Mouse (Mus musculus) hindbrain, embryonic 15.5 days (tissue): ENCODE results near the gene Zfp949. TPM values are rescaled to one million over a fixed set of nuclear protein-coding genes. Genes with fewer than 3 reads are reported as not detected.

Experiments
- ATAC-seq: fragments of 200-750 bp; cut with Nextera tagmentation; 2 replicates; pipeline ENCODE4 v1.8.0; 2017; ENCODE audit warnings: low read depth, moderate number of reproducible peaks, moderate TSS enrichment; ENCODE audit not compliant: low FRiP score
- H3K27ac ChIP-seq: fragments of 300-500 bp; sonication (generic); replicated peaks from 2 replicates; pipeline ENCODE4 v1.5.1; 2015; ENCODE audit warnings: mild to moderate bottlenecking, inconsistent platforms
- H3K27me3 ChIP-seq: fragments of 300-500 bp; sonication (generic); 2 replicates; pipeline ENCODE4 v1.6.1; 2015; ENCODE audit warnings: control low read depth, inconsistent platforms
- H3K36me3 ChIP-seq: fragments of 300-500 bp; sonication (generic); 2 replicates; pipeline ENCODE4 v1.6.1; 2015; ENCODE audit warnings: control low read depth, inconsistent platforms
- H3K4me1 ChIP-seq: fragments of 300-500 bp; sonication (generic); replicated peaks from 2 replicates; pipeline ENCODE4 v1.6.1; 2015; ENCODE audit warnings: control low read depth, inconsistent platforms
- H3K4me2 ChIP-seq: fragments of 300-500 bp; sonication (generic); 2 replicates; pipeline ENCODE4 v1.6.1; 2015; ENCODE audit warnings: moderate library complexity, mild to moderate bottlenecking, inconsistent platforms
- H3K4me3 ChIP-seq: fragments of 300-500 bp; sonication (generic); 2 replicates; pipeline ENCODE4 v1.5.1; 2015; ENCODE audit warnings: mild to moderate bottlenecking, inconsistent platforms
- H3K9ac ChIP-seq: fragments of 300-500 bp; sonication (generic); 2 replicates; pipeline ENCODE4 v1.6.1; 2015; ENCODE audit warnings: inconsistent platforms
- H3K9me3 ChIP-seq: fragments of 300-500 bp; sonication (generic); 2 replicates; pipeline ENCODE4 v1.6.1; 2016; ENCODE audit warnings: control low read depth, inconsistent platforms
- WGBS: fragments of 180-500 bp; shearing (Covaris S2); methylation state at CpG from one replicate; pipeline ENCODE4 v1.1.7; 2015; 5-methylcytosine and 5-hydroxymethylcytosine counted together
- polyA plus RNA-seq: library from polyadenylated mRNA; unstranded; fragments of >200 nt; fragmentation: Nextera tagmentation; extraction: Ambion mirVana; gene quantifications from 2 replicates; pipeline ENCODE4 v1.2.1, GENCODE M21; 2015

The Zfp949 gene
- 17.2 and 19.8 TPM in 2 replicates for polyA plus RNA-seq

DNA sequence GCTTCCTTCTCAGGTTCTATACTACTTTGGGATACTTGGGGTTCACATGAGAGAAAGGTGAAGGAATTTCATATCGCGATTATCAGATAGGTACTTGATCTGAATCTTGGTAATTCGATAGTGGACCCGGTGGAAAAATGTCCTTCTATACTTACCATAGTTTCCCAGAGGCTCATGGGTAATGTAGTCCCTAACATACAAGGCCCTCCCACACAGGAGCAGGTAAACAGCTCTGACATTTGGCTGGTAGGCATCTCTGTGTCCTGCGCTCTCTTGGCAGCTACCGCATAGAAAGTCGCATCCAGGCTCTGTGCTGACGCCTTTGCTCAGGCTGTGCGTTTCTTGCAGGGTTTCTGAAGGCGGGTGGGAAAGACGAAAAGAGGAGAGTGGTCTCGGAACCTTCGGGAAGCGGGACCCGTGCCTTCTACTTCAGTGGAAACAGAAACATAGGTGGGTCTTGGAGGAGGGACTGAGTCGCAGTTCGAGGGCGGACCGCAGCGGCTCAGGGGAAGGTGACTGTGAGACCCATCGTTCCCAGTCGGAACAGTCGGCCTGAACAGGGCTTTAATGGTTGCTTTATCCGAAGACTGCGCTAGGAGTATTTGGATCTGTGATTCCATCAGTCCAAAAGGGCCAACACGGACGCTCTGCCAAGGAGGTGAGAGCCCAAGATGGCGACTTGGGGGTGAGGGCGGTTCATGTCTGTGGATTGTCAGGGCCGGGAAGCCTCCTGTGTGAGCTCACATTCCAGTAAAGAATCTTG lies at the start of gene Zfp949:
TSS of gene Zfp949 (plus strand) at position 170 of the 763 bp plus-strand sequence.
- Histone ChIP-seq H3K27me3 (no peaks in the 10 kb centered on the region), H3K4me1 (peaks cover 34% of the 10 kb centered on the region), H3K4me2 (peak within 1 kb of the TSS; percentile 70), H3K4me3 (peak within 1 kb of the TSS; percentile 94), H3K27ac (peak within 1 kb of the TSS; percentile 90), H3K36me3 (peaks cover 6% of the 10 kb centered on the region), H3K9me3 (no peaks in the 10 kb centered on the region), H3K9ac (peak within 1 kb of the TSS; percentile 84)
- ATAC-seq = peak; percentile 95
- WGBS = under 1% methylated on average over 30 of the region's 30 CpGs

DNA sequence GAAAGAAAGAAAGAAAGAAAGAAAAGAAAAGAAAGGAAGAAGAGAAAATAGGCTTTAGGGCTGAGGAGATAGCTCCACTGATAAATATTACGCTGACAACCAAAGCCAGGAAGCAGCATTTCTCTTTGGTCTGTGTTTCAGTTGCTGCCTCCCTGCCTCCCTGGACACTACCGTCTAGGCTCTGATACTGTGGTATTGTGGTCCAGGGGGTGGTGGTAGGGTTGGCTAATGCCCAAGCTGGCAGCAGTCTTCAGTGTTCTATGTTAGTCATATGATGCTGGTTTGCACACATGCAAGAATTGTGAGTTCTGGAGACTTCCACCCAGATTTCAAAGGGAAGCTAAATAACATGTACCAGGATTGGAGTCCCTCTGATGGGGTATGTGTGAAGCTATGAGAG lies 47.7 kb upstream of the Zfp949 start:
- no peak overlapping the region for H3K9ac ChIP-seq
- 82% methylated on average over 2 of the region's 2 CpGs for WGBS
- H3K27me3 ChIP-seq = no peaks in the 10 kb centered on the region
- no peak overlapping the region for H3K4me3 ChIP-seq
- H3K4me1 ChIP-seq = no peaks in the 10 kb centered on the region
- no peaks in the 10 kb centered on the region for H3K36me3 ChIP-seq
- H3K4me2 ChIP-seq = no peak overlapping the region
- no peak for ATAC-seq
- no peak overlapping the region for H3K27ac ChIP-seq
- no peaks in the 10 kb centered on the region for H3K9me3 ChIP-seq

- no peak for ATAC-seq
- Histone ChIP-seq H3K4me1 (no peaks in the 10 kb centered on the region), H3K36me3 (no peaks in the 10 kb centered on the region), H3K27ac (no peak overlapping the region), H3K27me3 (no peaks in the 10 kb centered on the region), H3K9me3 (no peaks in the 10 kb centered on the region), H3K4me3 (no peak overlapping the region), H3K4me2 (no peak overlapping the region), H3K9ac (no peak overlapping the region)
- WGBS = 93% methylated on average over 6 of the region's 6 CpGs
Observed at GRCm38 (mm10) chr9:88501846-88502245, 46.0 kb upstream of the Zfp949 start.

DNA sequence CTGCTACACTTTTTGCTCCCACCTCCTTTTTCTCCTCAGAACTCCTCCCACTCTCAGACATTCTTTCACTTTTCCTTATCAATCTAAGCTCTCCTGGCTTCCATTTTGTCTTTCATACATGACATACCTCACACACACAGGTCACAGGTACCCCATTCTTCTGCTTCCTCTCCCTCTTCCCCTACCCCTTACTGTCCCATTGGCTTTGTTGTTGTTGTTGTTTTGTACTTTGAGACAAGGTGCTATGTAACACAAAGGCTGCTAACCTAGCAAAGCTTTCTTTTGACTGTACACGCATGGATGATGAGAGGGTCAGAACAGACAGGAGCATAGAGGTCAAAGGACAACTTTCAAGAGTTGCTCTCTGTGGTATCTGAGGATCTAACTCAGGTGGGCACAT lies 32.3 kb upstream of the Zfp949 start:
- 87% methylated on average over 1 of the region's 1 CpGs for WGBS
- ATAC-seq = no peak

DNA sequence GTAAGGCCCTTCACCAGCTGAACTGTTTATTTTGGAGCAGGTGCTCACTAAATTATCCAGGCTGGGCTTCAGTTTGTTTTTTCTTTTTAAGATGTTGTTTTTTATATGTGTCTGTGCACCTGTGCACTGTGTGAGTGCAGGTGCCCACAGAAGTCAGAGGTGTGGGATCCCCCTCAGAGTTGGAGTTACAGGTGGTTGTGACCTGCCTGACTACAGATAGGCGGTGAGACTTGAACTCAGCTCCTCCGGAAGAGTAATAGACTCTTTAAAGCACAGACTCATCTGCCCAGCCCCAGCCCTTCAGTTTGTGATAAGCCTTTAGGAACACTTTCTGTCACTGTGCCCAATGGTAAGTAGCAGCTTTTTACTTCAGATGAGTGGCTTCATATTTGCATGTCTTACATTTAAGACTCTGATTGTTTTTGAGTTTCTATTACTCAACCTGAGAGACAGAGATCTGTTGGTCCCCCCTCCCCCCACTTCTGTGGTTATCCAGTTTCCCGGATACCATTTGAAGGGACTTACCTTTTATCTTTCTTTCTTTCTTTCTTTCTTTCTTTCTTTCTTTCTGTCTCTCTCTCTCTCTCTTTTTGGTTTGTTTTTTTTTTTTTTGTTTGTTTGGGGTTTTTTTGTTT lies 31.3 kb upstream of the Zfp949 start:
- WGBS = 94% methylated on average over 3 of the region's 3 CpGs
- H3K27me3 ChIP-seq = no peaks in the 10 kb centered on the region
- no peak for ATAC-seq

More for the DNA sequence above, 32.3 kb upstream of the Zfp949 start:
- no peak overlapping the region for H3K4me3 ChIP-seq
- no peak overlapping the region for H3K4me2 ChIP-seq
- no peaks in the 10 kb centered on the region for H3K9me3 ChIP-seq
- H3K36me3 ChIP-seq = peaks cover 6% of the 10 kb centered on the region; the same call in 1 of the 2 replicates
- H3K27ac ChIP-seq = no peak overlapping the region
- no peaks in the 10 kb centered on the region for H3K27me3 ChIP-seq
- peaks cover 19% of the 10 kb centered on the region for H3K4me1 ChIP-seq
- H3K9ac ChIP-seq = no peak overlapping the region

GRCm38 (mm10) chr9:88519390-88520121 lies 28.3 kb upstream of the Zfp949 start:
- Histone ChIP-seq H3K4me1 (peaks cover 31% of the 10 kb centered on the region), H3K9me3 (no peaks in the 10 kb centered on the region), H3K36me3 (peaks cover 13% of the 10 kb centered on the region; the same call in 1 of the 2 replicates), H3K4me3 (no peak overlapping the region), H3K4me2 (peak overlapping the region; percentile 71; the same call in 1 of the 2 replicates), H3K27me3 (no peaks in the 10 kb centered on the region), H3K9ac (no peak overlapping the region), H3K27ac (no peak overlapping the region)
- no peak for ATAC-seq

More for the DNA sequence above, 31.3 kb upstream of the Zfp949 start:
- Histone ChIP-seq H3K9ac (no peak overlapping the region), H3K4me1 (peaks cover 26% of the 10 kb centered on the region), H3K9me3 (no peaks in the 10 kb centered on the region), H3K27ac (no peak overlapping the region), H3K4me2 (no peak overlapping the region), H3K4me3 (no peak overlapping the region), H3K36me3 (peaks cover 13% of the 10 kb centered on the region; the same call in 1 of the 2 replicates)

DNA sequence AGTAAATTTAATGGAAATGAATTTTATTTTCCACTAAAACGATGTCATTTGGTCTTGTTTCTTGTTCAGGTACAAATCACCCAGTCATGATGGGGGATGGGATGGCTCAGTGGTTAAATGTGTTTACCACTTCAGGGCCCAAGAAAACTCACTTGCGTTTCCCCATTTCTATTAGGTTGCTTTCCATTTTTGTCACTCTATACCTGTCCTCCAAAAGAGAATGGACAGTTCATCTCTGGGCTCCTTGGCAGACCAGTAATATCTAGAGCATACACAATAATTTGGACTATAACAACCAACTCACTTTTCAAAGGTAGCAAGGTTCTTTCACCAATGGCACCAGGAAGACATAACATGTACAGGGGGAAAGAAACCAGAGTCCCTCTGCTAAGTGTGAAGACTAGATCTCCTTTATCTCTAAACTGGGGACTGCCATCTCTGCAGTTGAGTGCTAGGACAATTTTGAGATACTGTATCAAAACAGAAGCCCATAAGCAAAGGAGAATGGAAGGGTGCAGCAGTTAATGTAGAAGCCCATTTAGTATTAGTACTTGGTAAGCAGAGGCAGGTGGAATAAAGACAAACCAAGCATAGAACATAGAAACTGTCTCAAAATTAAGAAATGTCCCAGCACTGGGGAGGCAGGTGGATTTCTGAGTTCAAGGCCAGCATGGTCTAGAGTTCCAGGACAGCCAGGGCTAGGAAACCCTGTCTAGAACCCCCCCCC lies 27.5 kb upstream of the Zfp949 start:
- peak overlapping the region; percentile 97 for H3K9ac ChIP-seq
- no peak for ATAC-seq
- H3K4me2 ChIP-seq = peak overlapping the region; percentile 71
- peaks cover 31% of the 10 kb centered on the region for H3K4me1 ChIP-seq
- peak overlapping the region; percentile 83 for H3K4me3 ChIP-seq
- peaks cover 13% of the 10 kb centered on the region; the same call in 1 of the 2 replicates for H3K36me3 ChIP-seq
- 33% methylated on average over 2 of the region's 2 CpGs for WGBS
- no peaks in the 10 kb centered on the region for H3K9me3 ChIP-seq
- H3K27ac ChIP-seq = no peak overlapping the region
- H3K27me3 ChIP-seq = no peaks in the 10 kb centered on the region

DNA sequence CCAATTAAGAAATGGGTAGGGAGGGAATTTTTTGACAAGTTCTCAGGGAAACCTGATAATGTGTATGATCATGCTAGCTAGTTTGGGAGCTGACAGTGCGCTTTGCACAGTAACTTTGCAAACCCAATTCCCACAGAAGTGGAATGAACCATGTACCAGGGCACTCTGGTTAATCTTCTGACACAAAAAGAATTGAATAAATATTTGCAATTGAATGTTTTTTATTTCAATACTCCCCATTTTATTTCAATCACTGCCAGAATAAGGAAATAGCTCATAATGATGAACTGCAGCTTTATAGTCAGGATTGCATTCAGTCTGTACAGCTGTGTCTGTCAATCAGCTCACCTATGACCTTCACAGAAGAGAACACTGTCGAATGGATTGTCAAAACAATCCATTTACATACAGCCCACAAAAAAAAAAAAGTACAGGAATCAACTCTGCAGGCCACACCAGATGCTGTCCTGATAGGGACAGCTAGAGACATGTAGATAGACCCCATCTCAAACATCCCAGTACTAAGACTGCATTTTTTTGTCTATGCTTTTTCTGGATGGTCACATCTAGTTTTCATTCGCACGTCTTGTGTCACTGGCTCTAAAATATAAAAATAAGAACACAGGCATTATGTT lies 26.9 kb upstream of the Zfp949 start:
- WGBS = 27% methylated on average over 4 of the region's 4 CpGs
- peaks cover 13% of the 10 kb centered on the region; the same call in 1 of the 2 replicates for H3K36me3 ChIP-seq
- no peaks in the 10 kb centered on the region for H3K27me3 ChIP-seq
- H3K4me2 ChIP-seq = peak overlapping the region; percentile 71
- peak overlapping the region; percentile 97 for H3K9ac ChIP-seq
- ATAC-seq = no peak
- H3K9me3 ChIP-seq = no peaks in the 10 kb centered on the region
- H3K4me3 ChIP-seq = peak overlapping the region; percentile 83
- peaks cover 31% of the 10 kb centered on the region for H3K4me1 ChIP-seq
- H3K27ac ChIP-seq = 0 out of 2 replicates have a peak overlapping the region, but pooled peaks have one; percentile 96

DNA sequence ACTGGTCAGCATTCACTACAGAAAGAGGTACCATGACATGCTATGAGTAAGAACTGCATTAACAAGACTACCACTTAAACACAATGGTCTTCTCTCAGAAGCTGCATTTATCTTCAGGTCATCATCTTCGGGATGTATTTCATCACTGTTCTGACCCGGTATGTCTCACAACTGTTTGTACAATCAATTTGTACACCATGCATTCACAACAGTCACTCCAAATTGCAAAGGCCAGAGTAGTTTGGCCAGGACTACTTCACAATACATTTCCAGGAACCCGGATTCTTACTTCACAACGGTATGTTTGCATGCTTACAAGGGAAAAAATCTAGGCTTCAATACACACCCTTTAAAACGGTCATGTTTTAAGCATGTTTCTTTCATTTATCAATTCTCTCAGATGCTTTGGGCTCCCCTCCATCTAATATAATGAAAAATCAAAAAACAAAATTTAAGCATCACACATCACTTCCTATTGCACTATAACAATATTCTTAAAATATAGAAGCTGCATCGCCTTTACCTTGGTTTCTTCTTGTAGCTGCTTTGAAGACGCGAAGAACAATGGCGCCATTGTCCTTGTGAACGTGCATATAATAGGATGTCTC lies 25.8 kb upstream of the Zfp949 start:
- peak overlapping the region; percentile 83 for H3K4me3 ChIP-seq
- H3K4me2 ChIP-seq = peak overlapping the region; percentile 71
- H3K9ac ChIP-seq = peak overlapping the region; percentile 97
- no peaks in the 10 kb centered on the region for H3K27me3 ChIP-seq
- peaks cover 31% of the 10 kb centered on the region for H3K4me1 ChIP-seq
- WGBS = under 1% methylated on average over 10 of the region's 10 CpGs
- H3K36me3 ChIP-seq = peaks cover 13% of the 10 kb centered on the region; the same call in 1 of the 2 replicates
- ATAC-seq = no peak
- no peaks in the 10 kb centered on the region for H3K9me3 ChIP-seq
- peak overlapping the region; percentile 96 for H3K27ac ChIP-seq

GRCm38 (mm10) chr9:88522569-88523334 lies 25.1 kb upstream of the Zfp949 start:
- H3K4me3 ChIP-seq = peak overlapping the region; percentile 83
- peaks cover 31% of the 10 kb centered on the region for H3K4me1 ChIP-seq
- under 1% methylated on average over 63 of the region's 69 CpGs for WGBS
- H3K4me2 ChIP-seq = peak overlapping the region; percentile 71
- H3K36me3 ChIP-seq = peaks cover 13% of the 10 kb centered on the region; the same call in 1 of the 2 replicates
- H3K27ac ChIP-seq = peak overlapping the region; percentile 96
- H3K27me3 ChIP-seq = no peaks in the 10 kb centered on the region
- H3K9me3 ChIP-seq = no peaks in the 10 kb centered on the region
- H3K9ac ChIP-seq = peak overlapping the region; percentile 97
- peak; percentile 91 for ATAC-seq
